Mouse (Mus musculus) gastrocnemius, postnatal 36 days (tissue): ENCODE data around the gene Mea1. TPM values are rescaled to one million over a fixed set of nuclear protein-coding genes. Genes with fewer than 3 reads are reported as not detected.

ENCODE experiments used
- DNase-seq, 2 experiments: peaks; one replicate each; pipeline ENCODE4 v3.0.0; 2022
- intact Hi-C: fragments of 180-260 bp; cut with DNase I; formaldehyde crosslinking; loops from one replicate; pipeline ENCODE4 v1.15.1; 2025
- total RNA-seq, 2 experiments: library from RNA; stranded (reverse); gene quantifications; 2 replicates each; pipeline ENCODE4 v1.2.3; 2021

The Mea1 gene
- total RNA-seq, 2 experiments from 2014 or later, result 29.8 to 39.0 TPM

DNA sequence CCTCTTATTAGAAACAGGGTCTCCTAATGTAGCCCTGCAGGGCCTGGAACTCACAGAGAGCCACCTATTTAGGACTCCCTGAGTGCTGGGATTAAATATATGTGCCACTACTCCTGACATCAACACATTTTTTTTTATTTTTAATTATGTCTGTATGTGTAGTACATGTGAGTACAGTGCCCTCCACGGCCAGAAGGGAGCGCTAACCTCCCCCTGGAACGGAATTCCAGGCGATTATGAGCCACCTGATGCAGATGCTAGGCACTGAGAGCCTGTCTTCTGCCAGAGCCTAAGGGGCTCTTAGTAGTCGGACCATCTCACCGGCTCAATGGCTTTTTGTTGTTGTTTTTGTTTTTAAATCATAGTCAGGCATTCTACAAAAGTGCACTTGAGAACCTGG lies 49.4 kb downstream of the Mea1 start:
- no peak for DNase-seq
- intact Hi-C loops, result loop anchor here (5.0 kb wide), 1 partner anchor 201 kb away; no protein-coding TSS in a partner anchor

DNA sequence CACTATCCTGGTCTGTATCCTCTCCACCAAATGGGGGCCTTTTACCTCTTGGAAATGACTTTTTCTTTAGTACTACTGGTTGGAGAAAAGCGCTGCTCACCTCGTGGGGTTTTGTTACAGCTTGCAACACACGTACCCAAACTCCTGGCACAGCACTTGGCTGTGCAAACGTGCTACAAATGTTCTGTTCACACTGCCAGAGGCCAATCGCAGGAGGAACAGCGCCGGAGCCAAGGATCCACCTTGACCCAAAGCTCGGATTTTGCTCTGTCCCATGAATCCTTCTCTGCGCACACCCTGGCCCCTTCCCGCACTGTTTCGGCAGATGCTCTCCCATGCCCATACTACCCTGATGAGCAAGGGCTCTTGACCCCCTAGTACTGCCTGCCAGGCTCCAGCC lies 49.9 kb downstream of the Mea1 start:
- no peak for DNase-seq
- intact Hi-C loops, result loop anchor here (5.0 kb wide), 1 partner anchor 201 kb away; no protein-coding TSS in a partner anchor

DNA sequence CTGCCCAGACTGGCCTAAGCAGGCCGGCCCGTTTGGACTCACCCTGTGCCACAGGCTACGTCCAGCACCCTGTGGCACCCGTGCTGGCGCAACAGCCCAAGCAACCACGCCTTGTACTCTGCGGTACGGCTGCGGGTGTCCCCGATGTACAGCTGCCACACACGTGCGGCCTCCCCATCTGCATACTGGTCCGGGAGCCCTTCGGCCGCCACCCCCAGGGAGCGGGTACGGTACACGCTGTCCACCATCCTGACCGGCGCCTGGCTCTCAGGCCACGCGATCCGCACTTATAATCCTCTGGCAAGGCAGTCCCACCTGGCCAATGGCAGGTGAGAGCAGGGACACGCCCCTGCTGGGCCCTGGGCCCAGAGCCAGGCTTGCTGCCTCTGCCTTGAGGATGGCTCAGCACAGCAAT lies 50.3 kb downstream of the Mea1 start, which contains the start of gene Gnmt:
TSS of gene Gnmt (minus strand) at position 265 of the 415 bp plus-strand sequence.
- DNase-seq, result no peak
- intact Hi-C loops, result loop anchor here (5.0 kb wide), 1 partner anchor 202 kb away; no protein-coding TSS in a partner anchor

Other genes with a start within 250 kb of the Mea1 start
- gene Crip3, start 249.9 kb upstream of the Mea1 start, total RNA-seq, result under 1 TPM; 0.38 to 0.39 TPM
- not detected for gene Slc22a7, start 240.3 kb upstream of the Mea1 start, total RNA-seq
- under 1 TPM; 0.36 to 0.39 TPM for gene Ttbk1, start 191.1 kb upstream of the Mea1 start, total RNA-seq
- 1 to 10 TPM; 4.9 to 6.7 TPM for gene Dnph1, start 182.1 kb upstream of the Mea1 start, total RNA-seq
- 10 to 100 TPM; 11.2 to 11.4 TPM for gene Cul9, start 132.4 kb upstream of the Mea1 start, total RNA-seq
- gene Srf, start 122.6 kb upstream of the Mea1 start, total RNA-seq, result 10 to 100 TPM; 70.4 to 74.9 TPM
- under 1 TPM; 0.79 to 0.94 TPM for gene Ptk7, start 49.3 kb upstream of the Mea1 start, total RNA-seq
- 10 to 100 TPM; 11.7 to 11.8 TPM for gene Klc4, start 32.8 kb upstream of the Mea1 start, total RNA-seq
- 100 to 1,000 TPM in 1 of 2 experiments, 10 to 100 TPM in 1; 99.4 to 102 TPM for gene Mrpl2, start 32.6 kb upstream of the Mea1 start, total RNA-seq
- gene Cul7, start 28.5 kb upstream of the Mea1 start, total RNA-seq, result 1 to 10 TPM; 5.8 to 5.9 TPM
- gene Rrp36, start 4.4 kb upstream of the Mea1 start, total RNA-seq, result 1 to 10 TPM; 7.5 to 9.9 TPM
- gene Klhdc3, start 2.1 kb downstream of the Mea1 start, total RNA-seq, result 100 to 1,000 TPM; 110 to 123 TPM
- 10 to 100 TPM; 23.4 to 26.7 TPM for gene Ppp2r5d, start 26.3 kb downstream of the Mea1 start, total RNA-seq
- 10 to 100 TPM; 12.7 to 15.2 TPM for gene Pex6, start 32.7 kb downstream of the Mea1 start, total RNA-seq
- 1 to 10 TPM; 1.1 to 2.1 TPM for gene Gnmt, start 50.4 kb downstream of the Mea1 start, total RNA-seq
- 1 to 10 TPM; 7.6 to 8.9 TPM for gene Cnpy3, start 73.4 kb downstream of the Mea1 start, total RNA-seq
- not detected for gene Ptcra, start 84.9 kb downstream of the Mea1 start, total RNA-seq
- 10 to 100 TPM; 26.8 to 33.5 TPM for gene 2310039H08Rik, start 93.8 kb downstream of the Mea1 start, total RNA-seq
- gene Rpl7l1, start 103.9 kb downstream of the Mea1 start, total RNA-seq, result 10 to 100 TPM; 39.3 to 40.7 TPM
- 10 to 100 TPM in 1 of 2 experiments, 1 to 10 TPM in 1; 8.2 to 12.1 TPM for gene Bicral, start 179.7 kb downstream of the Mea1 start, total RNA-seq
- gene Tbcc, start 211.9 kb downstream of the Mea1 start, total RNA-seq, result 1 to 10 TPM; 7.4 to 8.5 TPM
- gene Prph2, start 231.7 kb downstream of the Mea1 start, total RNA-seq, result not detected